Mouse (Mus musculus): ENCODE results near the gene Pdk2. TPM values are rescaled to one million over a fixed set of nuclear protein-coding genes. Genes with fewer than 3 reads are reported as not detected.

Gene Pdk2
- 1 to 10 TPM; 2.4 to 9.2 (median 8.2) TPM for polyA plus RNA-seq (2017; shearing (Covaris generic))

- peak; percentile 98 for ATAC-seq
Observed at GRCm38 (mm10) chr11:95041139-95041609, at the start of gene Pdk2. TSS of gene Pdk2 (minus strand) at chr11:95041354.

GRCm38 (mm10) chr11:95088857-95089779 is 48.0 kb upstream of the Pdk2 start:
- no peak for ATAC-seq

- ATAC-seq = no peak
Observed at GRCm38 (mm10) chr11:95088286-95088685, 47.1 kb upstream of the Pdk2 start.

- ATAC-seq = no peak
Observed at GRCm38 (mm10) chr11:95087301-95088228, 46.4 kb upstream of the Pdk2 start.

- no peak for ATAC-seq
Observed at GRCm38 (mm10) chr11:95086229-95086628, 45.1 kb upstream of the Pdk2 start.

- ATAC-seq = no peak
Observed at GRCm38 (mm10) chr11:95085710-95086109, 44.6 kb upstream of the Pdk2 start.

- no peak for ATAC-seq
Observed at GRCm38 (mm10) chr11:95084811-95085382, 43.7 kb upstream of the Pdk2 start.

GRCm38 (mm10) chr11:95084175-95084574 is 43.0 kb upstream of the Pdk2 start:
- no peak for ATAC-seq

GRCm38 (mm10) chr11:95082896-95083295 is 41.7 kb upstream of the Pdk2 start:
- no peak for ATAC-seq

GRCm38 (mm10) chr11:95080783-95081182 is 39.6 kb upstream of the Pdk2 start:
- ATAC-seq = no peak

- ATAC-seq = no peak
Observed at GRCm38 (mm10) chr11:95079256-95079875, 38.2 kb upstream of the Pdk2 start.

GRCm38 (mm10) chr11:95077956-95078355 is 36.8 kb upstream of the Pdk2 start:
- no peak for ATAC-seq

GRCm38 (mm10) chr11:95076536-95077111 is 35.5 kb upstream of the Pdk2 start, which contains the start of gene Itga3:
TSS of gene Itga3 (minus strand) at chr11:95076801.
- ATAC-seq = peak; percentile 60

- peak; percentile 77 for ATAC-seq
Observed at GRCm38 (mm10) chr11:95076041-95076535, 34.9 kb upstream of the Pdk2 start.

- ATAC-seq = no peak
Observed at GRCm38 (mm10) chr11:95075197-95076040, 34.3 kb upstream of the Pdk2 start.

- no peak for ATAC-seq
Observed at GRCm38 (mm10) chr11:95074694-95075093, 33.5 kb upstream of the Pdk2 start.

- no peak for ATAC-seq
Observed at GRCm38 (mm10) chr11:95073835-95074234, 32.7 kb upstream of the Pdk2 start.

GRCm38 (mm10) chr11:95072804-95073203 is 31.6 kb upstream of the Pdk2 start:
- no peak for ATAC-seq

GRCm38 (mm10) chr11:95072136-95072535 is 31.0 kb upstream of the Pdk2 start:
- ATAC-seq = no peak

- no peak for ATAC-seq
Observed at GRCm38 (mm10) chr11:95071266-95071665, 30.1 kb upstream of the Pdk2 start.

All from inflammation-experienced regulatory T-cells, adult 6 months (primary cell).